Mouse (Mus musculus) limb, embryonic 11.5 days (tissue): ENCODE measurements around the gene Ulk1. TPM values are rescaled to one million over a fixed set of nuclear protein-coding genes. Genes with fewer than 3 reads are reported as not detected.

Experiments used
- ATAC-seq: fragments of 200-750 bp; cut with Nextera tagmentation; 2 replicates; pipeline ENCODE4 v1.8.0; 2017; ENCODE audit warnings: low read depth; ENCODE audit not compliant: insufficient number of reproducible peaks, low FRiP score, low TSS enrichment
- DNase-seq: peaks from one replicate; pipeline ENCODE4 v3.0.0-alpha.2; 2015; ENCODE audit warnings: low spot score
- H3K27ac ChIP-seq: fragments of 300-500 bp; sonication (generic); replicated peaks from 2 replicates; pipeline ENCODE4 v1.5.1; 2014; ENCODE audit warnings: low read depth, mild to moderate bottlenecking, low read length
- H3K27me3 ChIP-seq: fragments of 300-500 bp; sonication (generic); 2 replicates; pipeline ENCODE4 v1.6.1; 2014; ENCODE audit warnings: mild to moderate bottlenecking, low read length, mixed read lengths; ENCODE audit not compliant: control insufficient read depth, insufficient read depth
- H3K36me3 ChIP-seq: fragments of 300-500 bp; sonication (generic); 2 replicates; pipeline ENCODE4 v1.6.1; 2014; ENCODE audit warnings: mild to moderate bottlenecking, low read length, moderate library complexity, mixed read lengths; ENCODE audit not compliant: control insufficient read depth, insufficient read depth
- H3K4me1 ChIP-seq: fragments of 300-500 bp; sonication (generic); 2 replicates; pipeline ENCODE4 v1.6.1; 2014; ENCODE audit warnings: low read length, mixed read lengths; ENCODE audit not compliant: control insufficient read depth, insufficient read depth
- H3K4me2 ChIP-seq: fragments of 300-500 bp; sonication (generic); 2 replicates; pipeline ENCODE4 v1.6.1; 2014; ENCODE audit warnings: low read depth, mild to moderate bottlenecking, moderate library complexity; ENCODE audit not compliant: severe bottlenecking
- H3K4me3 ChIP-seq: fragments of 300-500 bp; sonication (generic); 2 replicates; pipeline ENCODE4 v1.5.1; 2014; ENCODE audit warnings: low read depth, low read length
- H3K9ac ChIP-seq: fragments of 300-500 bp; sonication (generic); 2 replicates; pipeline ENCODE4 v1.6.1; 2014; ENCODE audit warnings: mild to moderate bottlenecking, low read length
- H3K9me3 ChIP-seq: fragments of 300-500 bp; sonication (generic); 2 replicates; pipeline ENCODE4 v1.6.1; 2016; ENCODE audit warnings: low read length; ENCODE audit not compliant: control insufficient read depth
- WGBS: fragments of 180-500 bp; shearing (Covaris S2); extraction: QIAGEN DNeasy Blood & Tissue Kit; methylation state at CpG from one replicate; pipeline ENCODE4 v1.1.7; 2014; 5-methylcytosine and 5-hydroxymethylcytosine counted together
- polyA plus RNA-seq: library from polyadenylated mRNA; unstranded; fragments of >200 nt; fragmentation: Nextera tagmentation; extraction: Ambion mirVana; gene quantifications from 2 replicates; pipeline ENCODE4 v1.2.1, GENCODE M21; 2014

Ulk1 gene
- polyA plus RNA-seq, 1 experiment from 2014 or later = 37.8 TPM

DNA sequence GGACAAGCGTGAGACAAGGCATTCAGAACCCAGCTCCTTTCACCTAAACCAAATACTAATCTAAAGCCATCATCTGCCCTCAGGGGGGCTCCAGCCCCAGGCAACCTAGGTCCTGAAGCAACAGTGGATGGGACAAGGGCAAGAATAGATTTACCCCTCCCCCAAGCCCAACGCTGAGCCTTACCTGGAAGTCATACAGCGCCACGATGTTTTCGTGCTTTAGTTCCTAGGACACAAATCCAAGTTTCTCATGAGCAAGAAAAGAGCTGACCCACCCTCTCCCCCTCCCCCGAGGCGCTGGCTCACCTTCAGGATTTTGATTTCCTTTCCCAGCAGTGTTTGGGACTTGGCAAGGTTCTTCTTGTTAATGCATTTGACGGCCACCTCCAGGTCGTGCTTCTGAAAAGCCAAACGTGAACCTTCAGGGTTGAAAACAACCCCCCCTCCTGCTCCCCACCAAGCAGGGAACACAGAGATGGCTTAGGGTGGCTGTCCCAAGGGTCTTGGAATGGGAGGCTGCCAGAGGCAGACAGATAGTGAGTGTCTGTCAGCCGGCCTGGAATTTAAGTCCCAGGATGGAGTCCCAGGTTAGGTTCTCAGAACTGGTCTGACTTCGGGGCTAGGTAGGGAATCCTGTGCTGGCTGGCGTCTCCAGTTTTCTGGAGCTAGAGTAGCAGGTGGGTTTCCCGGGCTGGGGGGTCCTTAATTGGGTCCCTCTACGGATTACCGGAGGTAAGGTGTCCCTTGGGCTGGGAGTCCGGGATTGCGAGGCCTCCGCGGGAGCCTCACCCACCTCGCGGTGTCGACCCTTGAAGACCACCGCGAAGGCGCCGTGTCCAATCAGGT, 853 bp downstream of the Ulk1 start:
- Histone ChIP-seq H3K27ac (peak overlapping the region; percentile 64; the same call in 1 of the 2 replicates), H3K27me3 (no peaks in the 10 kb centered on the region), H3K9ac (peak overlapping the region; percentile 97), H3K9me3 (no peaks in the 10 kb centered on the region), H3K4me1 (peaks cover 17% of the 10 kb centered on the region), H3K4me3 (peak overlapping the region; percentile 88), H3K4me2 (peak overlapping the region; percentile 99), H3K36me3 (peaks cover 2% of the 10 kb centered on the region; the same call in 1 of the 2 replicates)
- WGBS = under 1% methylated on average over 27 of the region's 27 CpGs
- ATAC-seq = 0 out of 2 replicates have a peak, but pooled peaks have one; percentile 0
- DNase-seq = peak; percentile 62

DNA sequence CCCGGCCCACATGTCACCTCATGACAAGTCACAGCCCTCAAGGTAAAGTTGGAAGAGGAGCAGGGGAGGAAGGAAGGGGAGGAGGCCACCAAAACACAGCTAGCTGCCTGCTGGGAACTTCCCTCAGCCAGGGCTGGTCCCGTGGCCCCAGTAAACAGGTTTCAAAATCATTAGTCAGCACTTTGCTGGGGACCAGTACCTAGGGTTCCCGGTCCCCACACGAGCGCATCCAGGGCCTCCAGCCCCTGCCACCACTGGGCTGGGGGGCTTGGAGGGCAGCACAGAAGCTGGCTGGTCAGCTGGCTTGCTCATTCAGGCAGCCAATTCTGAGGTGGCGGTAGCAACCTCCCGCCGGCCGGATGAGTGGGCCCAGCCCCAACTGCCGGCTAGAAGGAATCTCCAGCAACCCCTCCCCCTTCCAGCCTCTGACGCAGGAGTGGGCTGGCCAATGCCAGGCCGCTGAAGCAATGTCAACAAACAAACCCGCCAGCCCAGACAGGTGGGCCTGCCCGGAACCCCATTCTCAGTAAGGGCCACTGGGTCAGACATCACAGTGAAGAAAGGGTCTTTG, 1.8 kb downstream of the Ulk1 start:
- peak; percentile 48 for ATAC-seq
- H3K27me3 ChIP-seq = no peaks in the 10 kb centered on the region
- H3K4me1 ChIP-seq = peaks cover 17% of the 10 kb centered on the region
- H3K27ac ChIP-seq = no peak overlapping the region
- DNase-seq = peak; percentile 86
- peak overlapping the region; percentile 88 for H3K4me3 ChIP-seq
- H3K36me3 ChIP-seq = peaks cover 2% of the 10 kb centered on the region; the same call in 1 of the 2 replicates
- WGBS = 3% methylated on average over 14 of the region's 14 CpGs
- peak overlapping the region; percentile 55 for H3K9ac ChIP-seq
- no peaks in the 10 kb centered on the region for H3K9me3 ChIP-seq
- peak overlapping the region; percentile 99 for H3K4me2 ChIP-seq

DNA sequence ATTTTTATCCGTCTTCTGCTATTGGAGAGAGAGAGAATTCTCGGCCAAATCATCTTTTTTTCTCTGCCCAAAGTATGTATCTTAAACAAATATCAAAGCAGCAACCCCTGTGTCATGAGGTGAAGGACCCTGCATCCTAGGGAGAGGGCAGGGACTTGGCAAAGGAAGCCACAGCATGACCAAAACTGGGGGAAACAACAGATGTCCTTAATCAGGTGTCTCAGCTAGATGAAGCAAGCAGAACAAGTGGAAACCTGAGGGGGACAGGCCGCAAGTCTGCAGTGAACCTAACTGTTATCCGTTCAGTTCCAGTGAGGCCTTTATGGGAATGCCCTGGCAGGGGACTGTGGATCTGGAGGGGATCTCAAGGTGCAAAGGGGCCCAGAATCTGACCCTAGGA, 2.4 kb downstream of the Ulk1 start:
- H3K9ac ChIP-seq = no peak overlapping the region
- peaks cover 17% of the 10 kb centered on the region for H3K4me1 ChIP-seq
- no peak overlapping the region for H3K27ac ChIP-seq
- H3K36me3 ChIP-seq = peaks cover 2% of the 10 kb centered on the region; the same call in 1 of the 2 replicates
- H3K4me2 ChIP-seq = peak overlapping the region; percentile 99
- DNase-seq (no peak), ATAC-seq (no peak)
- no peaks in the 10 kb centered on the region for H3K9me3 ChIP-seq
- no peaks in the 10 kb centered on the region for H3K27me3 ChIP-seq
- 81% methylated on average over 4 of the region's 4 CpGs for WGBS
- H3K4me3 ChIP-seq = peak overlapping the region; percentile 88

DNA sequence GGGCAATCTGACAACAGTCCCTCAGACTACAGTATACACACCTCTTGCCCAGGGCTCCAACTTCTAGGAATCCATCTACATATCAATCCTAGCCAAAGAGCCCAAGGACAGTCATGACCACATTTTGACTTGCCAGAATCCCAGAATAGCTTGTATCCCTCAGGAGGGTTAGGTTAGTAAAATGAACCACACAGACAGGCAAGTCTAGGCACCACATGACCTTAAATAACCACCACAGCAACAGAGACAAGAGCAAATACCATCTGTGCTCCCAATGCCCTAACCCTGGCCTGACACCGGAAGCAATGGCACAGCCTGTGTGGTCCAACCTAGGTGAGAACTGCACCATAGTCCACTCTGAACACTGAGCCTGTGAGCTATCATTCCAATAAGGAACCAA, 3.2 kb downstream of the Ulk1 start:
- Histone ChIP-seq H3K9me3 (no peaks in the 10 kb centered on the region), H3K36me3 (peaks cover 2% of the 10 kb centered on the region; the same call in 1 of the 2 replicates), H3K4me2 (no peak overlapping the region), H3K27me3 (no peaks in the 10 kb centered on the region), H3K4me3 (no peak overlapping the region), H3K27ac (no peak overlapping the region), H3K9ac (no peak overlapping the region), H3K4me1 (peaks cover 17% of the 10 kb centered on the region)
- no peak for ATAC-seq
- DNase-seq = no peak
- WGBS = 92% methylated on average over 1 of the region's 1 CpGs

DNA sequence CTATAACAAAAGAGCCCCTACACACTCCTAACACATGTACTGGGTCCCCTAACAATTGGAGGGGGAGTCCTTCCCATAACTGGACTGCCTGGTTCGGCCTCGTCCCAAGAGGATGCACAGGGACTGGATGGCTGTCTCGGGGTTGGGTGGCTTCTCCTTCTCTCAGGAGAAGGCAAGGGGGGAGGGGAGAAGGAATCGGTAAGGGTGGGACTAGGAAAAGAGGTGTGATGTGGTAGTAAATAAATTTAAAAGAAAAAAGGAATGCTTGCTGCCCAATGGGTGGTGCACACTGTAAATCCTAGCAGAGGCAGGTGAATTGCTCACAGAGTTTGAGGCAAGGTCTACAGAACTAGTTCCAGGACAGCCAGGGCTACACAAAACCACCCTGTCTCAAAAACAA, 3.7 kb downstream of the Ulk1 start:
- H3K9me3 ChIP-seq = no peaks in the 10 kb centered on the region
- ATAC-seq (no peak), DNase-seq (no peak)
- no peak overlapping the region for H3K9ac ChIP-seq
- H3K4me2 ChIP-seq = no peak overlapping the region
- WGBS = 87% methylated on average over 4 of the region's 4 CpGs
- no peaks in the 10 kb centered on the region for H3K27me3 ChIP-seq
- peaks cover 17% of the 10 kb centered on the region for H3K4me1 ChIP-seq
- H3K4me3 ChIP-seq = no peak overlapping the region
- H3K36me3 ChIP-seq = peaks cover 4% of the 10 kb centered on the region; the same call in 1 of the 2 replicates
- H3K27ac ChIP-seq = no peak overlapping the region

DNA sequence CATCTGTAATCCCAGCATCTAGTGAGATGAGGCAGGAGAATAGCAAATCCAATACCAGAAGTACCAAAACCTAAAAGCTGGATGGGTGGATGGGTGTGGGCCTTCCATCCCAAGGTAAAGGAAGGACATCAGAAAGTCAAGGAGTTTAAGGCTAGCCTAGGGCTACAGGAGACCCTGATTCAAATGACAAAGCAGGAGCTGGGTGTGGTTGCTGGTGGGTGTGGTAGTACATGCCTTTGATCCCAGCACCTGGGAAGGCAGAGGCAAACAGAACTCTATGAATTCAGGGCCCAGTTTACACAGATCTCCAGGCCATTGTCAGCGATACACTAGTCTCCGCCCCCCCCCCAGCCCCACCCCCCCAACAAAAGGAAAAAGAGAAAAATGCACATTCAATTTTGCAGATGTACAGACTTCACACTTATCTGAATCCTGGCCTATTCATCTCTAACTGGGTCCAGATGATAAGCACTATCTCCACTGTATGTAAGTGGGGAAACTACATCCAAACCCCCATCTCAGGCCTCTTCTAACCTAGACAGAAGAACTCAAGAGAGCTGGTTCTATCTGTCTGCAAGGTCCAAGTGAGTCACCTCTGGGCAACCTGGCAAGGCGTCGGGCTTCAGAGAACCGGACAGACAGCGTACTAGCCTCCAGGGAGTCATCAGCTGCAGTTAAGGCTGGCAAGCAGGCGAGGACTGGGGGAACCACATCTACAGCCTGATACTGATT, 5.7 kb downstream of the Ulk1 start:
- no peaks in the 10 kb centered on the region for H3K27me3 ChIP-seq
- ATAC-seq = no peak
- no peaks in the 10 kb centered on the region for H3K9me3 ChIP-seq
- H3K4me2 ChIP-seq = no peak overlapping the region
- DNase-seq = no peak
- no peak overlapping the region for H3K4me3 ChIP-seq
- peaks cover 9% of the 10 kb centered on the region; the same call in 1 of the 2 replicates for H3K36me3 ChIP-seq
- H3K27ac ChIP-seq = no peak overlapping the region
- H3K4me1 ChIP-seq = peaks cover 16% of the 10 kb centered on the region
- no peak overlapping the region for H3K9ac ChIP-seq
- WGBS = 90% methylated on average over 7 of the region's 7 CpGs

DNA sequence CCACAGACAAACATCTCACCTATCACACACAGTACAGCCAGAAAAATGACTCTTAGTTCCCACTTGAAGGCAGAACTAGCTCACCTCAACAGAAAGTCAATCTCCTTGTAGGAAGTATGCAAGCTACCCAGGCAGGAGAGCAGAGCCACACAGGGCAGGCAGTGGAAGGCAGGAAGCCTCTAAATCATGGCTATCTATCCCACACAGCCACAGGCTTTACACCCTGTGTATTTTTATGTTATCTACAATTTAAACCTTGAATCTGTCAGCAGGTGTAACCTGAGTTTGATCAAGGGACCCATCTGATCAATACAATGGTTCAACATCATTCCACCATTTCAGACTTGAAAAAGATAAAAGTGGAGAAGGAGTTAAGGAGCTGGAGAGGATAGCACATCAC, 7.1 kb downstream of the Ulk1 start:
- H3K4me1 ChIP-seq = peaks cover 7% of the 10 kb centered on the region
- H3K27me3 ChIP-seq = no peaks in the 10 kb centered on the region
- DNase-seq (no peak), ATAC-seq (no peak)
- no peak overlapping the region for H3K27ac ChIP-seq
- H3K9ac ChIP-seq = no peak overlapping the region
- no peak overlapping the region for H3K4me3 ChIP-seq
- no peak overlapping the region for H3K4me2 ChIP-seq
- peaks cover 14% of the 10 kb centered on the region for H3K36me3 ChIP-seq
- H3K9me3 ChIP-seq = no peaks in the 10 kb centered on the region

DNA sequence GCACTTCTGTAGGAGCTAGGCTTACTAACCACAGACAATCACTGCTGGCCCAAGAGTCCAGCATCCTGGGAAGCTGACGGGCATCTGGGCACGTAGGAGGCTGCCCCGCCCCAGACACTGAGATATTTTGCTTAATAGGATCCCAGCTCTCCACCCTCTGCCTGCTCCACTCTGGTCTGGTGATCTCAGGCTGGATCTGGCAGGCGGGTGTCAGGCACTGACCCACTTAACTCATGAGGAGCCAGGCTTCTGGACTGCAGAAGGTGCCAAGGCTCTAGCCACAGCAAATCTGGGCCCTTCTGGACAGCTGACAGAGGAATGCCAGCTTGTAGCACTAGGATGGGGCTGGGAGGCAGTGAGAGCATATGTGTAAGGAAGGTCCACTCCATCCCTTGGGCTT, 7.7 kb downstream of the Ulk1 start:
- DNase-seq (no peak), ATAC-seq (no peak)
- Histone ChIP-seq H3K36me3 (peaks cover 18% of the 10 kb centered on the region), H3K27ac (no peak overlapping the region), H3K4me2 (no peak overlapping the region), H3K9ac (no peak overlapping the region; the same call in 1 of the 2 replicates), H3K27me3 (no peaks in the 10 kb centered on the region), H3K4me3 (no peak overlapping the region), H3K4me1 (0 out of 2 replicates have a peak, but pooled peaks cover 3% of the 10 kb centered on the region), H3K9me3 (no peaks in the 10 kb centered on the region)
- 91% methylated on average over 4 of the region's 4 CpGs for WGBS
